Mouse (Mus musculus) myocyte (in vitro differentiated cells): ENCODE data around the gene Def8. TPM values are rescaled to one million over a fixed set of nuclear protein-coding genes. Genes with fewer than 3 reads are reported as not detected.

Experiments
- H3K27me3 ChIP-seq: one replicate; pipeline ENCODE4 v1.6.1; 2011; ENCODE audit not compliant: control insufficient read depth, insufficient read depth, insufficient read length
- H3K36me3 ChIP-seq: one replicate; pipeline ENCODE4 v1.6.1; 2011; ENCODE audit not compliant: control insufficient read depth, insufficient read depth
- H3K4me2 ChIP-seq: one replicate; pipeline ENCODE4 v1.6.1; 2011; ENCODE audit warnings: low read depth, control low read depth
- H3K4me3 ChIP-seq: one replicate; pipeline ENCODE4 v1.5.1; 2011; ENCODE audit warnings: mild to moderate bottlenecking, control low read depth, moderate library complexity
- H3K79me2 ChIP-seq: one replicate; pipeline ENCODE4 v1.6.1; 2011; ENCODE audit not compliant: control insufficient read depth, insufficient read depth
- H3ac ChIP-seq: one replicate; pipeline ENCODE4 v1.6.1; 2011; ENCODE audit not compliant: control insufficient read depth, insufficient read length
- CEBPB ChIP-seq: IDR thresholded peaks from 2 replicates; pipeline ENCODE4 v1.6.1; 2011; ENCODE audit warnings: mild to moderate bottlenecking, moderate library complexity; ENCODE audit not compliant: poor library complexity, insufficient read depth, severe bottlenecking
- E2F4 ChIP-seq: IDR thresholded peaks from one replicate; pipeline ENCODE4 v1.6.1; 2011; ENCODE audit warnings: mild to moderate bottlenecking, control low read depth, moderate library complexity; ENCODE audit not compliant: insufficient read depth
- MAX ChIP-seq: IDR thresholded peaks from one replicate; pipeline ENCODE4 v1.6.1; 2011; ENCODE audit warnings: low read depth, mild to moderate bottlenecking, control low read depth
- MYOD1 ChIP-seq, 3 experiments: IDR thresholded peaks; one replicate each; pipeline ENCODE4 v1.6.1; 2011; ENCODE audit warnings: control low read depth in 2 of 3, low read depth in 2 of 3, mild to moderate bottlenecking in 2 of 3, moderate library complexity in 1 of 3; ENCODE audit not compliant: insufficient read length in 2 of 3, control insufficient read depth in 1 of 3
- MYOG ChIP-seq, 3 experiments: IDR thresholded peaks; one replicate each; pipeline ENCODE4 v1.6.1; 2011; ENCODE audit warnings: control low read depth in 2 of 3, low read depth in 2 of 3, mild to moderate bottlenecking in 2 of 3; ENCODE audit not compliant: insufficient read length in 2 of 3, control insufficient read depth in 1 of 3, insufficient read depth in 1 of 3
- POLR2A ChIP-seq: IDR thresholded peaks from one replicate; pipeline ENCODE4 v1.6.1; 2011; ENCODE audit warnings: low read depth, mild to moderate bottlenecking, control low read depth, moderate library complexity; ENCODE audit not compliant: insufficient read length
- POLR2AphosphoS2 ChIP-seq: IDR thresholded peaks from one replicate; pipeline ENCODE4 v1.6.1; 2011; ENCODE audit warnings: low read depth, control low read depth; ENCODE audit not compliant: insufficient read length
- REST ChIP-seq: IDR thresholded peaks from one replicate; pipeline ENCODE4 v1.6.1; 2011; ENCODE audit warnings: mild to moderate bottlenecking, control low read depth, moderate library complexity; ENCODE audit not compliant: insufficient read depth, insufficient read length
- SRF ChIP-seq: IDR thresholded peaks from one replicate; pipeline ENCODE4 v1.6.1; 2011; ENCODE audit warnings: low read depth; ENCODE audit not compliant: control insufficient read depth, insufficient read length
- TCF12 ChIP-seq: IDR thresholded peaks from one replicate; pipeline ENCODE4 v1.6.1; 2011; ENCODE audit warnings: mild to moderate bottlenecking, control low read depth; ENCODE audit not compliant: poor library complexity, insufficient read depth, severe bottlenecking
- TCF3 ChIP-seq: IDR thresholded peaks from one replicate; pipeline ENCODE4 v1.6.1; 2011; ENCODE audit warnings: low read depth, control low read depth; ENCODE audit not compliant: insufficient read length
- USF1 ChIP-seq: IDR thresholded peaks from one replicate; pipeline ENCODE4 v1.6.1; 2011; ENCODE audit warnings: low read depth, mild to moderate bottlenecking, control low read depth, moderate library complexity
- polyA plus RNA-seq: library from polyadenylated mRNA; unstranded; fragments of >200 nt; fragmentation: generic; extraction: Trizol; gene quantifications from one replicate; pipeline ENCODE4 v1.2.1, GENCODE M21; 2012; ENCODE audit warnings: missing spikeins

Def8 gene
- 19.6 TPM for polyA plus RNA-seq

DNA sequence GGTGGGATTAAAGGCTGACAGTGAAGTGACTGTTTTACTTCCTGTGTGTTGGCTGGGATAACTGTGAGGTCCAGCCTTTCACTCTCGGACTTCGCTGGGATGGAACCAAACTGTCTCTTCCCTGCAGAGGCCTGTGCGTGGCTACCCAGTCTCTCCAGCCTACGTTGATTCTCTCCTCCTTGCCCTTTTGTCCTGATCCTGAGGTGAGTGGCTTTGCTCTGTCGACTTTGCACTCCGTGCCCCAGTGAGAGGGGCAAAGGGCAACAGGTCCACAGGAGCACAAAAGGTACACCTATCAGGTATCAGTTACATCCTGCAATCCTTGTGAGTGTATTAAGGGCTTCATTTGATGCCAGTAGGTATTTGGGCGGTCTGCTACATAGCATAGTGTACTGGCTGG, at the start of gene Def8:
Gene Def8, plus strand, starts transcription at position 87 of the 400 bp plus-strand sequence.
- H3K4me3 ChIP-seq: no peak within 1 kb of the TSS
- no peak within 1 kb of the TSS for H3ac ChIP-seq
- H3K36me3 ChIP-seq: peaks cover 13% of the 10 kb centered on the region
- no peaks in the 10 kb centered on the region for H3K79me2 ChIP-seq
- H3K4me2 ChIP-seq: peak within 1 kb of the TSS; percentile 65
- H3K27me3 ChIP-seq: no peaks in the 10 kb centered on the region
- no peak for TF ChIP-seq USF1
- no peak for TF ChIP-seq REST
- no peak for TF ChIP-seq POLR2AphosphoS2
- TF ChIP-seq TCF3: no peak
- TF ChIP-seq CEBPB: no peak
- no peak for TF ChIP-seq MYOD1 (IDR thresholded peaks at IDR 0.05; ENCODE audit: control insufficient read depth in 1 of 3, insufficient read length in 2 of 3, low read depth in 2 of 3)
- TF ChIP-seq E2F4: no peak
- TF ChIP-seq MYOG (IDR thresholded peaks at IDR 0.05; ENCODE audit: control insufficient read depth in 1 of 3, insufficient read depth in 1 of 3, insufficient read length in 2 of 3, low read depth in 2 of 3): no peak
- TF ChIP-seq TCF12: no peak
- TF ChIP-seq MAX: no peak

DNA sequence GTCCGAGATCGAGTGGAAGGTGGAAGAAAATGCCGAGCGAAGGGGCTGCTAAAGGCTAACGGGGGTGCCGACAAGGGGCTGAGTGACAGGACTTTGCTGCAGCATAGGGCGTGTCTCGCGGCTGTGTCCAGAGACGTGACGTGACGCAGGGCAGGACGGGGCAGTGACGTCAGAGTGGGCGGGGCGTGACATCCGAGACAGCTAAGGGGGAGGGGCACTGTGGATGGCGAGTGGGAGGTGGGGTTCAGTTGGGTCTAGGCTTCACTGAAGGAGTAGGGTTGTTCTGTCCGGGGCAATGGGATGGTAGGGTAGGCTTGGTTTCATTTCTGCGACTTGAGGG, 49.1 kb upstream of the Def8 start:
- H3ac ChIP-seq: peak overlapping the region; percentile 70
- TF ChIP-seq USF1 (no peak), MYOG (IDR thresholded peaks at IDR 0.05; ENCODE audit: control insufficient read depth in 1 of 3, insufficient read depth in 1 of 3, insufficient read length in 2 of 3, low read depth in 2 of 3) (no peak), REST (no peak), MYOD1 (IDR thresholded peaks at IDR 0.05; ENCODE audit: control insufficient read depth in 1 of 3, insufficient read length in 2 of 3, low read depth in 2 of 3) (peak in 1 of 3 experiments; percentile 14), MAX (no peak), E2F4 (no peak), POLR2A (peak; percentile 87), TCF3 (no peak), POLR2AphosphoS2 (peak; percentile 92), TCF12 (no peak), CEBPB (no peak), SRF (peak; percentile 61)
- peak overlapping the region; percentile 93 for H3K4me3 ChIP-seq
- no peaks in the 10 kb centered on the region for H3K27me3 ChIP-seq
- peak overlapping the region; percentile 99 for H3K4me2 ChIP-seq
- peaks cover 46% of the 10 kb centered on the region for H3K79me2 ChIP-seq
- peaks cover 3% of the 10 kb centered on the region for H3K36me3 ChIP-seq

DNA sequence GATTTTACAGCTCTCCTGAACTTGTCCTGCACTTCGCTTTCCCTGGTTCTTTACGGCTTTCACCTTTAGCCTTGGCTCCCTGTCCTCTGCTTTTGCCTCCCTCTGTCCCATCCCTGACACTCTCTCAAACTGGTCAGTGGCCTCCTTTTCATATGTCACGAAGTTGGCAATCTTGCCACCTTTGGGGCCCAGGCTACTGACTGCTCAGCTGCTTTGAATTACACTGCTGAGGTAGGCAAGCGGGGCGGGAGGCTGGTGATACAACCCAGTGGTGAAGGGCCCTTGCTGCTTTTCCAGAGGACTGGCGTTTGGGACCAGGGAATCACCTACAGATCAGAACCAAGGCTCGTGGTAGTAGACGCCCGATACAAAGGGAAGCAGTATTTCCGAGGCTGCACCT, 47.6 kb upstream of the Def8 start:
- Histone ChIP-seq H3ac (no peak overlapping the region), H3K27me3 (no peaks in the 10 kb centered on the region), H3K79me2 (peaks cover 61% of the 10 kb centered on the region), H3K4me3 (no peak overlapping the region), H3K36me3 (peaks cover 7% of the 10 kb centered on the region), H3K4me2 (peak overlapping the region; percentile 99)
- TF ChIP-seq TCF12 (no peak), E2F4 (no peak), MYOD1 (IDR thresholded peaks at IDR 0.05; ENCODE audit: control insufficient read depth in 1 of 3, insufficient read length in 2 of 3, low read depth in 2 of 3) (no peak), MYOG (IDR thresholded peaks at IDR 0.05; ENCODE audit: control insufficient read depth in 1 of 3, insufficient read depth in 1 of 3, insufficient read length in 2 of 3, low read depth in 2 of 3) (no peak), POLR2A (no peak), TCF3 (no peak), POLR2AphosphoS2 (no peak), CEBPB (no peak)

DNA sequence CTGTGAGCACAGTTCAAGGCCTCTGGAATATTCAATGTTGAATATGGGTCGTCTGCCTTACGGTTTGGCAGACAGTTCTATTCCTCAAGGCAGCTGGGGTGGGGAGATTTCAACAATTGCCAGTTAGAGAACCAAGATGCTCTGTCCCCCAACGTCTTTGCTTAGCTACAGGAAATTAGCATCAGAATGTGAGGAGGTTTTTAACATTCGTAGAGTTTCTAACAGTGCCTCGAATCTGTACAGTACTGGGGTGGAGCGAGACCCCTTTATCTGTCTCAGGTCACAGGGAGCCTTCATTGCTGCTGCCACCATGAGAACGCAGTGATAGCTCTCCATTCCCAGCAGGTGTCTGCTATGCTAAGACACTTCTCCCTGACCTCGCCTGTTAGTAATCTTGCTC, 47.2 kb upstream of the Def8 start:
- Histone ChIP-seq H3ac (no peak overlapping the region), H3K36me3 (peaks cover 11% of the 10 kb centered on the region), H3K4me2 (no peak overlapping the region), H3K79me2 (peaks cover 65% of the 10 kb centered on the region), H3K27me3 (no peaks in the 10 kb centered on the region), H3K4me3 (no peak overlapping the region)
- no peak for TF ChIP-seq POLR2AphosphoS2
- no peak for TF ChIP-seq TCF3
- TF ChIP-seq SRF: no peak
- TF ChIP-seq MYOD1 (IDR thresholded peaks at IDR 0.05; ENCODE audit: control insufficient read depth in 1 of 3, insufficient read length in 2 of 3, low read depth in 2 of 3): no peak
- no peak for TF ChIP-seq TCF12
- no peak for TF ChIP-seq MYOG (IDR thresholded peaks at IDR 0.05; ENCODE audit: control insufficient read depth in 1 of 3, insufficient read depth in 1 of 3, insufficient read length in 2 of 3, low read depth in 2 of 3)
- TF ChIP-seq E2F4: no peak
- no peak for TF ChIP-seq MAX
- no peak for TF ChIP-seq USF1
- TF ChIP-seq REST: no peak
- TF ChIP-seq CEBPB: no peak

DNA sequence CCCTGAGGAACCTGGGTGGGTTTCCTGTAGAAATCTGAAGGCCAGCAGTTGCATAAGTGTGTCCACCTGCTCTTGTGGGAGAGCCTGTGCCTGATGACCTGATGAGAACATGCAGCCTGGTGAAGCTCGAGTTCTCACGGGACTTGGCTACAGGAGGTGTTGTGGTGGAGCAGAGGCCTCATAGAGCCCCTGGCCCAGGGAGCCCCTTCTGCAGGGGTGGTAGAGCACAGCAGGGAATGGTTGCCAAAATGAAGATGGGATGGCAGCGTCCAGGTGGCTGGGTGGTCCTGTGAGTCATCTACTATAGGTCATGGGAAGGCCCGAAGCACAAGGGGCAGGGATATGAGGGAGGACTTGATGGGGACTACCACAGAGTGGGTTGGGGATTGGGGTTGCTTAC, 41.6 kb upstream of the Def8 start:
- TF ChIP-seq MAX: no peak
- TF ChIP-seq POLR2AphosphoS2: no peak
- TF ChIP-seq MYOG (IDR thresholded peaks at IDR 0.05; ENCODE audit: control insufficient read depth in 1 of 3, insufficient read depth in 1 of 3, insufficient read length in 2 of 3, low read depth in 2 of 3): no peak
- TF ChIP-seq REST: no peak
- H3ac ChIP-seq: no peak overlapping the region
- no peaks in the 10 kb centered on the region for H3K27me3 ChIP-seq

More for the DNA sequence above, 41.6 kb upstream of the Def8 start:
- no peak overlapping the region for H3K4me2 ChIP-seq
- H3K36me3 ChIP-seq: peaks cover 36% of the 10 kb centered on the region
- H3K4me3 ChIP-seq: no peak overlapping the region
- peaks cover 42% of the 10 kb centered on the region for H3K79me2 ChIP-seq
